Mouse (Mus musculus): Measurements from ENCODE around the gene Hist1h2an. TPM values are rescaled to one million over a fixed set of nuclear protein-coding genes. Genes with fewer than 3 reads are reported as not detected.
A peak's percentile ranks its signal among the peaks of the same experiment; 100 is the strongest.
"Not testable (repeated sequence)": the region's sequence is repeated elsewhere in the genome, so short reads cannot be mapped to it uniquely, and the experiment has no call there.

Gene Hist1h2an
- polyA plus RNA-seq, 1 experiment from 2014 or later = 2.6 TPM

- not testable (repeated sequence) for H3K36me3 ChIP-seq, H3K9me3 ChIP-seq, H3K27me3 ChIP-seq
- under 1% methylated on average over 48 of the region's 56 CpGs for WGBS
- H3K9ac ChIP-seq (replicated peaks) = peak within 1 kb of the TSS; percentile 57
- H3K4me3 ChIP-seq = peak within 1 kb of the TSS; percentile 52
- ATAC-seq (replicated peaks) = peak; percentile 84
- peak within 1 kb of the TSS; percentile 97 for H3K27ac ChIP-seq (replicated peaks)
- peak within 1 kb of the TSS; percentile 86 for H3K4me2 ChIP-seq (replicated peaks)
- peaks cover 45% of the 10 kb centered on the region for H3K4me1 ChIP-seq
These were observed 36.6 kb downstream of the Hist1h2an start, which contains the start of gene Hist1h4k for GRCm38 (mm10) chr13:21750159-21751017. Gene Hist1h4k, minus strand, starts transcription at chr13:21750505.

- H3K36me3 ChIP-seq = no peaks in the 10 kb centered on the region
- WGBS = 3% methylated on average over 5 of the region's 5 CpGs
- no peaks in the 10 kb centered on the region for H3K27me3 ChIP-seq
- ATAC-seq (replicated peaks) = no peak
- peak overlapping the region; percentile 52 for H3K4me3 ChIP-seq
- no peaks in the 10 kb centered on the region for H3K9me3 ChIP-seq
- peaks cover 40% of the 10 kb centered on the region for H3K4me1 ChIP-seq
- peak overlapping the region; percentile 57 for H3K9ac ChIP-seq (replicated peaks)
- peak overlapping the region; percentile 86 for H3K4me2 ChIP-seq (replicated peaks)
- peak overlapping the region; percentile 97 for H3K27ac ChIP-seq (replicated peaks)
These were observed 37.4 kb downstream of the Hist1h2an start for GRCm38 (mm10) chr13:21749387-21750158.

- Histone ChIP-seq H3K9ac (replicated peaks) (no peak overlapping the region), H3K4me2 (replicated peaks) (no peak overlapping the region), H3K27ac (replicated peaks) (no peak overlapping the region), H3K27me3 (no peaks in the 10 kb centered on the region), H3K36me3 (no peaks in the 10 kb centered on the region), H3K4me1 (peaks cover 22% of the 10 kb centered on the region), H3K9me3 (no peaks in the 10 kb centered on the region), H3K4me3 (no peak overlapping the region)
- WGBS = 94% methylated on average over 1 of the region's 1 CpGs
- ATAC-seq (replicated peaks) = no peak
These were observed 42.0 kb downstream of the Hist1h2an start for GRCm38 (mm10) chr13:21745006-21745405.

Small RNA genes within 50 kb of the gene (microRNA-seq; reads per million reads assigned to microRNA genes)
- gene Gm19658 (not detected), gene Gm44346 (not detected), gene Gm44454 (not detected), gene Gm44466 (not detected)

Other genes with a start within 250 kb of the Hist1h2an start
- 0.14 and 0.28 TPM in 2 replicates for gene Olfr1366, start 244.4 kb downstream of the Hist1h2an start, polyA plus RNA-seq (2015; fragmentation: Nextera tagmentation; extraction: Ambion mirVana)
- gene Olfr1535, start 227.3 kb downstream of the Hist1h2an start, polyA plus RNA-seq (2015; fragmentation: Nextera tagmentation; extraction: Ambion mirVana) = 0.06 TPM in 1 of 2 replicates, not detected in the other
- not detected in 2 replicates for gene Olfr1364, start 205.5 kb downstream of the Hist1h2an start, polyA plus RNA-seq (2015; fragmentation: Nextera tagmentation; extraction: Ambion mirVana)
- gene Olfr1362, start 173.2 kb downstream of the Hist1h2an start, polyA plus RNA-seq (2015; fragmentation: Nextera tagmentation; extraction: Ambion mirVana) = not detected in 2 replicates
- 0.08 TPM in 1 of 2 replicates, not detected in the other for gene Olfr11, start 144.7 kb downstream of the Hist1h2an start, polyA plus RNA-seq (2015; fragmentation: Nextera tagmentation; extraction: Ambion mirVana)
- not detected in 2 replicates for gene Olfr1361, start 123.8 kb downstream of the Hist1h2an start, polyA plus RNA-seq (2015; fragmentation: Nextera tagmentation; extraction: Ambion mirVana)
- not detected in 2 replicates for gene Olfr1360, start 109.8 kb downstream of the Hist1h2an start, polyA plus RNA-seq (2015; fragmentation: Nextera tagmentation; extraction: Ambion mirVana)
- gene Olfr1359, start 89.1 kb downstream of the Hist1h2an start, polyA plus RNA-seq (2015; fragmentation: Nextera tagmentation; extraction: Ambion mirVana) = not detected in 2 replicates
- 2.2 TPM in 1 of 2 replicates, not detected in the other for gene Hist1h2bl, start 71.1 kb downstream of the Hist1h2an start, polyA plus RNA-seq (2015; fragmentation: Nextera tagmentation; extraction: Ambion mirVana)
- 10.1 and 26.0 TPM in 2 replicates for gene Hist1h2ai, start 70.8 kb downstream of the Hist1h2an start, polyA plus RNA-seq (2015; fragmentation: Nextera tagmentation; extraction: Ambion mirVana)
- 10.8 and 11.6 TPM in 2 replicates for gene Hist1h3h, start 69.6 kb downstream of the Hist1h2an start, polyA plus RNA-seq (2015; fragmentation: Nextera tagmentation; extraction: Ambion mirVana)
- 2.1 and 2.6 TPM in 2 replicates for gene Hist1h2bm, start 65.2 kb downstream of the Hist1h2an start, polyA plus RNA-seq (2015; fragmentation: Nextera tagmentation; extraction: Ambion mirVana)
- gene Hist1h4j, start 52.2 kb downstream of the Hist1h2an start, polyA plus RNA-seq (2015; fragmentation: Nextera tagmentation; extraction: Ambion mirVana) = 0.83 and 1.5 TPM in 2 replicates
- 2.3 and 3.3 TPM in 2 replicates for gene Hist1h4k, start 36.7 kb downstream of the Hist1h2an start, polyA plus RNA-seq (2015; fragmentation: Nextera tagmentation; extraction: Ambion mirVana)
- gene Hist1h2ak, start 33.4 kb downstream of the Hist1h2an start, polyA plus RNA-seq (2015; fragmentation: Nextera tagmentation; extraction: Ambion mirVana) = 21.2 and 26.2 TPM in 2 replicates
- gene Hist1h2bn, start 33.1 kb downstream of the Hist1h2an start, polyA plus RNA-seq (2015; fragmentation: Nextera tagmentation; extraction: Ambion mirVana) = 1.2 and 2.6 TPM in 2 replicates
- gene Hist1h1b, start 6.6 kb downstream of the Hist1h2an start, polyA plus RNA-seq (2015; fragmentation: Nextera tagmentation; extraction: Ambion mirVana) = 9.6 and 13.7 TPM in 2 replicates
- 79.3 and 101 TPM in 2 replicates for gene Hist1h3i, start 3.8 kb downstream of the Hist1h2an start, polyA plus RNA-seq (2015; fragmentation: Nextera tagmentation; extraction: Ambion mirVana)
- 0.67 and 1.9 TPM in 2 replicates for gene Hist1h2bp, start 243 bp upstream of the Hist1h2an start, polyA plus RNA-seq (2015; fragmentation: Nextera tagmentation; extraction: Ambion mirVana)
- 12.2 and 15.4 TPM in 2 replicates for gene Hist1h2bq, start 23.0 kb upstream of the Hist1h2an start, polyA plus RNA-seq (2015; fragmentation: Nextera tagmentation; extraction: Ambion mirVana)
- gene Hist1h2ao, start 23.2 kb upstream of the Hist1h2an start, polyA plus RNA-seq (2015; fragmentation: Nextera tagmentation; extraction: Ambion mirVana) = 1.8 TPM in 1 of 2 replicates, not detected in the other
- gene Hist1h4m, start 24.5 kb upstream of the Hist1h2an start, polyA plus RNA-seq (2015; fragmentation: Nextera tagmentation; extraction: Ambion mirVana) = not detected in 2 replicates
- gene Hist1h4n, start 45.0 kb upstream of the Hist1h2an start, polyA plus RNA-seq (2015; fragmentation: Nextera tagmentation; extraction: Ambion mirVana) = 6.1 and 9.4 TPM in 2 replicates
- gene Hist1h2ap, start 46.3 kb upstream of the Hist1h2an start, polyA plus RNA-seq (2015; fragmentation: Nextera tagmentation; extraction: Ambion mirVana) = 1,855 and 2,360 TPM in 2 replicates
- gene Hist1h2br, start 46.5 kb upstream of the Hist1h2an start, polyA plus RNA-seq (2015; fragmentation: Nextera tagmentation; extraction: Ambion mirVana) = 11.5 and 15.4 TPM in 2 replicates
- gene Zfp184, start 157.9 kb upstream of the Hist1h2an start, polyA plus RNA-seq (2015; fragmentation: Nextera tagmentation; extraction: Ambion mirVana) = 23.6 and 24.7 TPM in 2 replicates
- not detected in 2 replicates for gene Pom121l2, start 194.0 kb upstream of the Hist1h2an start, polyA plus RNA-seq (2015; fragmentation: Nextera tagmentation; extraction: Ambion mirVana)
- 0.14 TPM in 1 of 2 replicates, not detected in the other for gene Prss16, start 222.5 kb upstream of the Hist1h2an start, polyA plus RNA-seq (2015; fragmentation: Nextera tagmentation; extraction: Ambion mirVana)
- gene Hist1h2ah, start 248.3 kb upstream of the Hist1h2an start, polyA plus RNA-seq (2015; fragmentation: Nextera tagmentation; extraction: Ambion mirVana) = 2.5 and 9.8 TPM in 2 replicates
- 4.5 and 4.6 TPM in 2 replicates for gene Hist1h2bk, start 248.7 kb upstream of the Hist1h2an start, polyA plus RNA-seq (2015; fragmentation: Nextera tagmentation; extraction: Ambion mirVana)